Mouse (Mus musculus) stomach, embryonic 14.5 days (tissue): ENCODE measurements around the gene Zfp335. TPM values are rescaled to one million over a fixed set of nuclear protein-coding genes. Genes with fewer than 3 reads are reported as not detected.
"Not testable (repeated sequence)": the region's sequence is repeated elsewhere in the genome, so short reads cannot be mapped to it uniquely, and the experiment has no call there.

Experiments
- ATAC-seq: fragments of 200-750 bp; cut with Nextera tagmentation; 2 replicates; pipeline ENCODE4 v1.8.0; 2017; ENCODE audit warnings: low read depth, moderate TSS enrichment; ENCODE audit not compliant: insufficient number of reproducible peaks, insufficient read depth, low FRiP score
- H3K27ac ChIP-seq: fragments of 300-500 bp; sonication (generic); 2 replicates; pipeline ENCODE4 v1.5.1; 2014; ENCODE audit warnings: mild to moderate bottlenecking, low read length, moderate library complexity, mixed read lengths
- H3K27me3 ChIP-seq: fragments of 300-500 bp; sonication (generic); 2 replicates; pipeline ENCODE4 v1.6.1; 2014; ENCODE audit warnings: low read length, control low read depth, mixed read lengths; ENCODE audit not compliant: control insufficient read depth, insufficient read depth
- H3K36me3 ChIP-seq: fragments of 300-500 bp; sonication (generic); 2 replicates; pipeline ENCODE4 v1.6.1; 2014; ENCODE audit warnings: mild to moderate bottlenecking, control low read depth, low read length, moderate library complexity, mixed read lengths; ENCODE audit not compliant: control insufficient read depth, insufficient read depth
- H3K4me1 ChIP-seq: fragments of 300-500 bp; sonication (generic); 2 replicates; pipeline ENCODE4 v1.6.1; 2014; ENCODE audit warnings: low read length, control low read depth, mixed read lengths; ENCODE audit not compliant: control insufficient read depth, insufficient read depth
- H3K4me2 ChIP-seq: fragments of 300-500 bp; sonication (generic); replicated peaks from 2 replicates; pipeline ENCODE4 v1.6.1; 2014; ENCODE audit warnings: low read depth, low read length, control low read depth
- H3K4me3 ChIP-seq: fragments of 300-500 bp; sonication (generic); 2 replicates; pipeline ENCODE4 v1.5.1; 2014; ENCODE audit warnings: low read depth, low read length, control low read depth
- H3K9ac ChIP-seq: fragments of 300-500 bp; sonication (generic); replicated peaks from 2 replicates; pipeline ENCODE4 v1.6.1; 2014; ENCODE audit warnings: low read depth, mild to moderate bottlenecking, control low read depth, low read length, moderate library complexity, mixed read lengths
- H3K9me3 ChIP-seq: fragments of 300-500 bp; sonication (generic); 2 replicates; pipeline ENCODE4 v1.6.1; 2016; ENCODE audit warnings: low read depth, low read length, control low read depth; ENCODE audit not compliant: control insufficient read depth
- WGBS: fragments of 180-500 bp; shearing (Covaris S2); extraction: QIAGEN DNeasy Blood & Tissue Kit; methylation state at CpG from one replicate; pipeline ENCODE4 v1.1.7; 2014; 5-methylcytosine and 5-hydroxymethylcytosine counted together
- polyA plus RNA-seq: library from polyadenylated mRNA; unstranded; fragments of >200 nt; fragmentation: Nextera tagmentation; extraction: Ambion mirVana; gene quantifications from 2 replicates; pipeline ENCODE4 v1.2.1, GENCODE M21; 2014

The Zfp335 gene
- polyA plus RNA-seq, 1 experiment from 2014 or later, result 12.7 TPM

DNA sequence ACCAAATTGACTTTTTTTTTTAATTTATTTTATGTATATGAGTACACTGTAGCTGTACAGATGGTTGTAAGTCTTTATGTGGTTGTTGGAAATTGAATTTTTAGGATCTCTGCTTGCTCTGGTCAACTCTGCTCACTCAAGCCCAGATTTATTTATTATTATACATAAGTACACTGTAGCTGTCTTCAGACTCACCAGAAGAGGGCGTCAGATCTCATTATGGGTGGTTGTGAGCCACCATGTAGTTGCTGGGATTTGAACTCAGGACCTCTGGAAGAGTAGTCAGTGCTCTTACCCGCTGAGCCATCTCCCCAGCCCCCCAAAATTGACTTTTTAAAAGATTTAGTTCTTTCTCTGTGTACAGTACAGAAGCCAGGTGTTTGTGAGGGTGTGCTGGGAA is 35.9 kb downstream of the Zfp335 start:
- H3K4me2 ChIP-seq, H3K27me3 ChIP-seq, H3K9ac ChIP-seq, ATAC-seq, H3K9me3 ChIP-seq, H3K4me3 ChIP-seq, H3K27ac ChIP-seq, H3K36me3 ChIP-seq: not testable (repeated sequence)
- WGBS, result 53% methylated on average over 2 of the region's 2 CpGs
- H3K4me1 ChIP-seq, result peaks cover 15% of the 10 kb centered on the region; the same call in 1 of the 2 replicates

DNA sequence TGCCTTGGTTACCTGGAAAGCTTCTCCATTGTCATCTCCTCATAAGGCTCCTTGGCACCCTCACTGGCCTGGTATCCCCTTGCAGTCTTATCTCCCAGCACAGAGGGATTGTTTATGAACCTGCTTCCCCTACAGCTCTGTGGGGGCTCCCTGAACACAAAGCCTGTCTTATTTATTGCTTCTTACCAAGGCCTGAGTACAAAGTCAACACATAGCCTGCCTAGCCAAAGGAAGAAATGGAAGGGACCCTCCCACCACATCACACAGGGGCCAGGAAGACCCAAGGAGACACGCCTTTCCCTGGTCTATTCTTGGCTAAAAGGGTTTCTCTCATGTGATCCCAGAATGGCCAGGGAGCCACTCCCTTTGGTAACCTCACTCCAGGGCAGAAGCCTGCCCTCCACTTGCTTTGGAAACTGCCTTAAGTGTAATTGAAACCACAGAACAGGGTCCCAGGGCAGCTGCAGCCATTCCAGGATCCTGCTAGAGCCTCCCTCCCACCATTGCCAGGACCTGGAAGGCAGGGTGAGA is 37.3 kb downstream of the Zfp335 start:
- Histone ChIP-seq H3K4me1 (peaks cover 10% of the 10 kb centered on the region; the same call in 1 of the 2 replicates), H3K4me2 (no peak overlapping the region), H3K9me3 (no peaks in the 10 kb centered on the region), H3K27ac (peak overlapping the region; percentile 59; the same call in 1 of the 2 replicates), H3K4me3 (no peak overlapping the region), H3K36me3 (no peaks in the 10 kb centered on the region), H3K27me3 (no peaks in the 10 kb centered on the region), H3K9ac (no peak overlapping the region)
- no peak for ATAC-seq
- 35% methylated on average over 1 of the region's 1 CpGs for WGBS

DNA sequence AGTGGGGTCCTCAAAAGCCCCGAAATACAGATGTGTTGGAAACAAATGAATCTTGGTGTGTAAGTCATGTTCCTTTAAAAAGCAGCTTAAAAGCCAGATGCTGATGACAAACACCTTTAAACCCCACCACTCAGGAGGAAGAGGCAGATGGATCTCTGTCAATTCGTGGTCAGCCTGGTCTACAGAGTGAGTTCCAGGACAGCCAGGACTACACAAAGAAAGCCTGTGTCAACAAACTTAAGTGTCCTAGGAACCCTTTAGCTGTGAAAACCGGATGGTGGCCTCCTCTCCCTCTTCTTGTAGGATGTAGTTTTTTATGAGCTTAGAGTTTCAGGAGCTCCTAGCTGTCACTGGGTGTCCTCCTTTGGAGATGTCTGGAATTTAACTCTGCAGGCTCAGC is 37.9 kb downstream of the Zfp335 start:
- Histone ChIP-seq H3K9me3 (no peaks in the 10 kb centered on the region), H3K27me3 (no peaks in the 10 kb centered on the region), H3K27ac (no peak overlapping the region), H3K4me2 (no peak overlapping the region), H3K4me1 (peaks cover 10% of the 10 kb centered on the region; the same call in 1 of the 2 replicates), H3K36me3 (no peaks in the 10 kb centered on the region), H3K9ac (no peak overlapping the region), H3K4me3 (no peak overlapping the region)
- ATAC-seq, result no peak
- WGBS, result 52% methylated on average over 3 of the region's 3 CpGs

DNA sequence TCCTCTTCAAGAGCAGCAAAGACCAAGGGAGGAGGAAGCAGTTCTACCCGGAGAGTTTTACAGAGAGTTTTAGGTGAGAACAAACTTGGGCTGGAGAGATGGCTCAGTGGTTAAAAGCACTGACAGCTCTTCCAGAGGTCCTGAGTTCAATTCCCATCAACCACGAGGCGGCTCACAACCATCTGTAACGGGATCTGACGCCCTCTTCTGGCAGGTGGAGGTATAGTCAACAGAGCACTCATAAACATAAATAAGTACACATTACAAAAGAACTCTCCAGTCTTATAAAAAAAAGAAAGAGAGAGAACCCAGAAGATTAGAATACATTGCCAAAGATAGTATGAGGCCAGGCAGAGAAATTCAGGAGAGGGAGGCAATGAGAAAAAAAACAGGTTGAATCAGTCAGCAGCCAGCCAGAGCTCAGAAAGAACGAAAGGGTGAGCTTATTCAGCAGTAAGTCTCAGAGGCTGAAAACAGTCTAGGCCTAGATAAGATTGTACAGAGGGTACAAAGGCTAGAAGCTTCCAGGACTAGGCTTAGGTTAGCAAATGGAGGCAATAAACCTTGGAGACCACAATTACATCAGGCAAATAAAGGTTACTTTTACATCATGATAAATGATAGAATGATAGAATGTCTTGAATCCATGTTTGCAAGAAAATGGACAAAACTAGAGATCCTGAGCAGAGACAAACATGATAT is 39.8 kb downstream of the Zfp335 start:
- H3K36me3 ChIP-seq, result no peaks in the 10 kb centered on the region
- ATAC-seq, result no peak
- H3K4me1 ChIP-seq, result peaks cover 7% of the 10 kb centered on the region; the same call in 1 of the 2 replicates
- no peaks in the 10 kb centered on the region for H3K27me3 ChIP-seq
- no peak overlapping the region for H3K4me3 ChIP-seq
- no peak overlapping the region for H3K9ac ChIP-seq
- H3K9me3 ChIP-seq, result no peaks in the 10 kb centered on the region
- WGBS, result 50% methylated on average over 6 of the region's 6 CpGs
- no peak overlapping the region for H3K4me2 ChIP-seq
- H3K27ac ChIP-seq, result no peak overlapping the region

DNA sequence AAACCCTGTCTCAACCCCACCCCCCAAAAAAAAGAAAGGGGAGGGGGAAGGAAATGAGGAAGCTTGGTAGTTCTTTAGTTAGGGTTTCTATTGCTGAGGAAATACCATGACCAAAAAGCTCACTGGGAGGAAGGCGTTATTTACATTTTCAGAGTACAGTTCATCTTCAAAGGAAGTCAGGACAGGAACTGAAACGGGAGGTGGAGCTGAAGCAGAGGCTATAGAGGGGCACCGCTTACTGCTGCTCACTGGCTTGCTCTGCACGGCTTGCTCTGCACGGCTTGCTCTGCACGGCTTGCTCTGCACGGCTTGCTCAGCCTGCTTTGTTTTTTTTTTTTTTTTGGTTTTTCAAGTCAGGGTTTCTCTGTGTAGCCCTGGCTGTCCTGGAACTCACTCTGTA is 43.1 kb downstream of the Zfp335 start:
- H3K36me3 ChIP-seq, result no peaks in the 10 kb centered on the region
- no peaks in the 10 kb centered on the region for H3K27me3 ChIP-seq
- ATAC-seq, result no peak
- no peak overlapping the region for H3K9ac ChIP-seq
- no peaks in the 10 kb centered on the region for H3K9me3 ChIP-seq
- H3K4me3 ChIP-seq, result no peak overlapping the region
- H3K27ac ChIP-seq, result peak overlapping the region; percentile 15; the same call in 1 of the 2 replicates
- 61% methylated on average over 7 of the region's 7 CpGs for WGBS
- peaks cover 4% of the 10 kb centered on the region; the same call in 1 of the 2 replicates for H3K4me1 ChIP-seq
- no peak overlapping the region for H3K4me2 ChIP-seq

DNA sequence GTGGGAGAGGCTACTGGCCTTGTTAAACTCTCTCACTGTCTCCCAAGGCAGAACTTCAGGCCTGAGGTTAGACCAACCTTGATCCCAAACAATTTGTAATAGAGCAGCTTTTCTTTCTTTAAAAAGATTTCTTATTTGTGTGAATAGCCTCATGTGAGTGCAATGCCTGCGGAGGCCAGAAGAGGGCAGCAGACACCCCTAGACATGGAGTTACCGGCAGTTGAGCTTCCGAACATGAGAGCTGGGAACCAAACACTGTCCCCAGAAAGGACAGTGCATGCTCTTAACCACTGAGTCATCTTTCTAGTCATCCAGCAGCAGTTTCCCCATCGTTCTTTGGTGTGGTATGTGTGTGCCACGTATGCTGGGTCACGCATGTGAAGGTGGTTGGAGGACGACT is 44.0 kb downstream of the Zfp335 start:
- no peak for ATAC-seq
- 93% methylated on average over 7 of the region's 7 CpGs for WGBS
- Histone ChIP-seq H3K27ac (peak overlapping the region; percentile 64; the same call in 1 of the 2 replicates), H3K9me3 (no peaks in the 10 kb centered on the region), H3K4me3 (no peak overlapping the region), H3K9ac (no peak overlapping the region), H3K36me3 (no peaks in the 10 kb centered on the region), H3K4me2 (no peak overlapping the region), H3K27me3 (no peaks in the 10 kb centered on the region), H3K4me1 (peaks cover 4% of the 10 kb centered on the region; the same call in 1 of the 2 replicates)

DNA sequence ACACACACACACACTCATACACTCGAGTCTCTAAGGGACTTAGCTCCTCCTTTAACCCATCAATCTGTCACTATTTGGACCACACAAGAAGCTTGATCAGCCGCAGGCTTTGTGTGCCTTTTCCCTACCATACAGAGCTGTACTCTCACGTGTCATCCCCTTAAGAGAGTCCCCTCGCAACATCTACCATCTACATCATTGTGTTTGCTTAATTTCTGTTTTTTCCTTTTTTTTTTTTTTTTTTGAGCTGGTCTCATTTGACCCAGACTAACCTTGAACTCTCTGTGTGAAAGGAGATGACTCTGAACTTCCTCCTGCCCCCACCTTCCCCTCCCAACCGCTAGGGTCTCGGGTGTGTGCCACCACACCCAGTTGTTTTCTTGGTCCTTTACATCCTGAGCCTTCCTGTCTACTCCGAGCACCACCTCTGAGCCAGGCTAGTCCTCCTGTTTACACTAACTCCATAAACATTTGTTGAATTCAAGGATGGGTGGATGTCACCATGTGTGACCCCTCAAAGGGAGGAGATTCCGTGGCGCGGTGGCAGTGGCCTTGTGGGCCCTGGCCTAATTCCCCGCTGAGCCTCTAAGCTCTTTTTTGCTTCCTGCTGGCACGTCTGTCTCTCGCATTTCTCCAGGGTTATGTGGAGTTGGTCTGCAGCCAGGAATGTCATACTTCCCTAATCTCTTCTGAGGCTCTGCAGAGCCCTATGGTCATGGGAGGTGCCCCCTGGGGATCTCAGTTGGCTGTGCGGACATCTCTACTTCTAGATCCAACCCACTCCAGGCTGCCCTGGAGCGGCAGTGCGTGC is 44.6 kb downstream of the Zfp335 start:
- 26% methylated on average over 16 of the region's 16 CpGs for WGBS
- no peak overlapping the region for H3K4me3 ChIP-seq
- ATAC-seq, result peak; percentile 60; the same call in 1 of the 2 replicates
- no peak overlapping the region for H3K4me2 ChIP-seq
- H3K27me3 ChIP-seq, result no peaks in the 10 kb centered on the region
- H3K27ac ChIP-seq, result peak overlapping the region; percentile 64; the same call in 1 of the 2 replicates
- peaks cover 4% of the 10 kb centered on the region; the same call in 1 of the 2 replicates for H3K4me1 ChIP-seq
- no peaks in the 10 kb centered on the region for H3K9me3 ChIP-seq
- no peak overlapping the region for H3K9ac ChIP-seq
- H3K36me3 ChIP-seq, result no peaks in the 10 kb centered on the region

DNA sequence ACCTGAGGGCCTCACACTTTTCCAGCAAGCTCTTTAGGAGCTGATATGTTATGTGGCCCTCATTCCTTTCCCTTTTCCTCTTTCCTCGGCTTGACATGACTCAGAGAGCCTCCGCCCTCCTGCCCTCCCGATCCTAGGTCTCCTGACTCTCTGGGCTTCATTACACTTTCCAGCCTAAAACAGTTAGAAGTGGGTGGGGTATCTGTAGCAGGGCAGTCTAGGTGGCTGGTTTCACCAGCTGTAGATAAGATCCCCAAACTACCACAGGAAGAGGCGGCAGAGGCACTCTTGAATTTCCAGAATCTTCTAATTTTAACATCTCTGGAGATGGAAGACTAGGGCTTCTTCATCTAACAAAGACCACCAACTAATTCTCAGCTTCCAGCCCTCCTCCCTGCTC is 47.0 kb downstream of the Zfp335 start:
- Histone ChIP-seq H3K9ac (no peak overlapping the region), H3K4me3 (no peak overlapping the region), H3K4me2 (no peak overlapping the region), H3K4me1 (peaks cover 4% of the 10 kb centered on the region; the same call in 1 of the 2 replicates), H3K9me3 (no peaks in the 10 kb centered on the region), H3K27me3 (no peaks in the 10 kb centered on the region), H3K27ac (no peak overlapping the region), H3K36me3 (no peaks in the 10 kb centered on the region)
- ATAC-seq, result no peak
- 66% methylated on average over 4 of the region's 4 CpGs for WGBS
